Mouse (Mus musculus): ENCODE results near the gene Schip1. TPM values are rescaled to one million over a fixed set of nuclear protein-coding genes. Genes with fewer than 3 reads are reported as not detected.

Gene Schip1
- polyA plus RNA-seq, 1 experiment from 2014 or later: 43.8 TPM

- H3K27me3 ChIP-seq (ENCODE audit: insufficient read depth, low read length): no peaks in the 10 kb centered on the region
- no peak for ATAC-seq (ENCODE audit: insufficient read depth)
These were observed 370.3 kb downstream of the Schip1 start for GRCm38 (mm10) chr3:68434897-68435296.

GRCm38 (mm10) chr3:68448480-68448879 lies 383.9 kb downstream of the Schip1 start:
- Histone ChIP-seq H3K4me3 (ENCODE audit: low read depth, low read length) (no peak overlapping the region), H3K36me3 (ENCODE audit: insufficient read depth) (no peaks in the 10 kb centered on the region), H3K27ac (ENCODE audit: low read depth) (no peak overlapping the region), H3K27me3 (ENCODE audit: insufficient read depth, low read length) (no peaks in the 10 kb centered on the region), H3K4me2 (no peak overlapping the region), H3K9me3 (ENCODE audit: low read depth, low read length) (no peaks in the 10 kb centered on the region), H3K9ac (no peak overlapping the region), H3K4me1 (ENCODE audit: insufficient read depth) (0 out of 2 replicates have a peak, but pooled peaks cover 3% of the 10 kb centered on the region)
- ATAC-seq (ENCODE audit: insufficient read depth): no peak
- no peak for DNase-seq
- WGBS: 65% methylated on average over 2 of the region's 2 CpGs
- no peak for TF ChIP-seq CTCF (IDR thresholded peaks at IDR 0.05; ENCODE audit: low read depth)

More at GRCm38 (mm10) chr3:68434897-68435296, 370.3 kb downstream of the Schip1 start:
- no peak overlapping the region for H3K9ac ChIP-seq
- no peak overlapping the region for H3K4me2 ChIP-seq
- H3K4me1 ChIP-seq (ENCODE audit: insufficient read depth): no peaks in the 10 kb centered on the region
- H3K9me3 ChIP-seq (ENCODE audit: low read depth, low read length): no peaks in the 10 kb centered on the region
- DNase-seq: no peak
- H3K36me3 ChIP-seq (ENCODE audit: insufficient read depth): no peaks in the 10 kb centered on the region
- no peak overlapping the region for H3K4me3 ChIP-seq (ENCODE audit: low read depth, low read length)
- no peak for TF ChIP-seq CTCF (IDR thresholded peaks at IDR 0.05; ENCODE audit: low read depth)
- H3K27ac ChIP-seq (ENCODE audit: low read depth): no peak overlapping the region
- WGBS: 83% methylated on average over 2 of the region's 2 CpGs

GRCm38 (mm10) chr3:68451634-68452033 lies 387.0 kb downstream of the Schip1 start:
- H3K36me3 ChIP-seq (ENCODE audit: insufficient read depth): no peaks in the 10 kb centered on the region
- no peaks in the 10 kb centered on the region for H3K27me3 ChIP-seq (ENCODE audit: insufficient read depth, low read length)
- no peak overlapping the region for H3K27ac ChIP-seq (ENCODE audit: low read depth)
- no peak for DNase-seq
- no peak overlapping the region for H3K4me3 ChIP-seq (ENCODE audit: low read depth, low read length)
- TF ChIP-seq CTCF (IDR thresholded peaks at IDR 0.05; ENCODE audit: low read depth): no peak
- WGBS: 97% methylated on average over 1 of the region's 1 CpGs
- H3K4me1 ChIP-seq (ENCODE audit: insufficient read depth): 0 out of 2 replicates have a peak, but pooled peaks cover 3% of the 10 kb centered on the region
- no peak for ATAC-seq (ENCODE audit: insufficient read depth)
- no peaks in the 10 kb centered on the region for H3K9me3 ChIP-seq (ENCODE audit: low read depth, low read length)
- H3K4me2 ChIP-seq: no peak overlapping the region
- H3K9ac ChIP-seq: no peak overlapping the region

- no peak for TF ChIP-seq CTCF (IDR thresholded peaks at IDR 0.05; ENCODE audit: low read depth)
- peak; percentile 95 for ATAC-seq (ENCODE audit: insufficient read depth)
- Histone ChIP-seq H3K4me2 (peak overlapping the region; percentile 27), H3K27ac (ENCODE audit: low read depth) (no peak overlapping the region), H3K9ac (no peak overlapping the region), H3K27me3 (ENCODE audit: insufficient read depth, low read length) (no peaks in the 10 kb centered on the region), H3K9me3 (ENCODE audit: low read depth, low read length) (no peaks in the 10 kb centered on the region), H3K36me3 (ENCODE audit: insufficient read depth) (no peaks in the 10 kb centered on the region), H3K4me1 (ENCODE audit: insufficient read depth) (0 out of 2 replicates have a peak, but pooled peaks cover 3% of the 10 kb centered on the region), H3K4me3 (ENCODE audit: low read depth, low read length) (no peak overlapping the region)
- DNase-seq: peak; percentile 88
- 2% methylated on average over 5 of the region's 5 CpGs for WGBS
These were observed 388.7 kb downstream of the Schip1 start for GRCm38 (mm10) chr3:68453266-68453665.

GRCm38 (mm10) chr3:68453719-68454455 lies 389.3 kb downstream of the Schip1 start:
- TF ChIP-seq CTCF (IDR thresholded peaks at IDR 0.05; ENCODE audit: low read depth): no peak
- no peak overlapping the region for H3K9ac ChIP-seq
- H3K36me3 ChIP-seq (ENCODE audit: insufficient read depth): no peaks in the 10 kb centered on the region
- WGBS: 23% methylated on average over 10 of the region's 10 CpGs
- H3K9me3 ChIP-seq (ENCODE audit: low read depth, low read length): no peaks in the 10 kb centered on the region
- H3K4me1 ChIP-seq (ENCODE audit: insufficient read depth): 0 out of 2 replicates have a peak, but pooled peaks cover 3% of the 10 kb centered on the region
- no peak overlapping the region for H3K4me3 ChIP-seq (ENCODE audit: low read depth, low read length)
- H3K27me3 ChIP-seq (ENCODE audit: insufficient read depth, low read length): no peaks in the 10 kb centered on the region
- H3K27ac ChIP-seq (ENCODE audit: low read depth): no peak overlapping the region
- DNase-seq (peak; percentile 65), ATAC-seq (ENCODE audit: insufficient read depth) (peak; percentile 41)
- no peak overlapping the region for H3K4me2 ChIP-seq

GRCm38 (mm10) chr3:68466643-68467042 lies 402.0 kb downstream of the Schip1 start:
- no peak overlapping the region for H3K9ac ChIP-seq
- no peak overlapping the region for H3K4me2 ChIP-seq
- no peak overlapping the region for H3K4me3 ChIP-seq (ENCODE audit: low read depth, low read length)
- DNase-seq: no peak
- peaks cover 17% of the 10 kb centered on the region; the same call in 1 of the 2 replicates for H3K4me1 ChIP-seq (ENCODE audit: insufficient read depth)
- no peak for ATAC-seq (ENCODE audit: insufficient read depth)
- H3K27ac ChIP-seq (ENCODE audit: low read depth): no peak overlapping the region
- no peaks in the 10 kb centered on the region for H3K27me3 ChIP-seq (ENCODE audit: insufficient read depth, low read length)
- no peaks in the 10 kb centered on the region for H3K9me3 ChIP-seq (ENCODE audit: low read depth, low read length)
- H3K36me3 ChIP-seq (ENCODE audit: insufficient read depth): no peaks in the 10 kb centered on the region
- no peak for TF ChIP-seq CTCF (IDR thresholded peaks at IDR 0.05; ENCODE audit: low read depth)
- whole genome bisulfite sequencing: 47% methylated on average over 5 of the region's 5 CpGs

- peak; percentile 78; the same call in 1 of the 2 replicates for ATAC-seq (ENCODE audit: insufficient read depth)
- no peaks in the 10 kb centered on the region for H3K27me3 ChIP-seq (ENCODE audit: insufficient read depth, low read length)
- peak overlapping the region; percentile 49 for H3K9ac ChIP-seq
These were observed 403.5 kb downstream of the Schip1 start for GRCm38 (mm10) chr3:68467941-68468687.

More at GRCm38 (mm10) chr3:68467941-68468687, 403.5 kb downstream of the Schip1 start:
- DNase-seq: peak; percentile 48
- Histone ChIP-seq H3K4me2 (peak overlapping the region; percentile 60), H3K9me3 (ENCODE audit: low read depth, low read length) (no peaks in the 10 kb centered on the region), H3K4me1 (ENCODE audit: insufficient read depth) (peaks cover 17% of the 10 kb centered on the region; the same call in 1 of the 2 replicates), H3K4me3 (ENCODE audit: low read depth, low read length) (peak overlapping the region; percentile 39), H3K36me3 (ENCODE audit: insufficient read depth) (no peaks in the 10 kb centered on the region), H3K27ac (ENCODE audit: low read depth) (peak overlapping the region; percentile 60)
- 4% methylated on average over 10 of the region's 10 CpGs for WGBS
- no peak for TF ChIP-seq CTCF (IDR thresholded peaks at IDR 0.05; ENCODE audit: low read depth)

All from lung, embryonic 14.5 days (tissue).